Mouse (Mus musculus) heart, embryonic 13.5 days (tissue): Measurements from ENCODE around the gene Fam241b. TPM values are rescaled to one million over a fixed set of nuclear protein-coding genes. Genes with fewer than 3 reads are reported as not detected.

Source experiments
- ATAC-seq: fragments of 200-750 bp; cut with Nextera tagmentation; 2 replicates; pipeline ENCODE4 v1.8.0; 2017; ENCODE audit warnings: moderate TSS enrichment; ENCODE audit not compliant: insufficient number of reproducible peaks, low FRiP score, low TSS enrichment; ENCODE audit errors: extremely low read depth
- H3K27ac ChIP-seq: fragments of 300-500 bp; sonication (generic); replicated peaks from 2 replicates; pipeline ENCODE4 v1.5.1; 2015; ENCODE audit warnings: moderate library complexity, mild to moderate bottlenecking, inconsistent platforms
- H3K27me3 ChIP-seq: fragments of 300-500 bp; sonication (generic); replicated peaks from 2 replicates; pipeline ENCODE4 v1.6.1; 2015; ENCODE audit warnings: mild to moderate bottlenecking, inconsistent platforms
- H3K36me3 ChIP-seq: fragments of 300-500 bp; sonication (generic); 2 replicates; pipeline ENCODE4 v1.6.1; 2015; ENCODE audit warnings: mild to moderate bottlenecking, inconsistent platforms
- H3K4me1 ChIP-seq: fragments of 300-500 bp; sonication (generic); 2 replicates; pipeline ENCODE4 v1.6.1; 2015; ENCODE audit warnings: inconsistent platforms
- H3K4me2 ChIP-seq: fragments of 300-500 bp; sonication (generic); 2 replicates; pipeline ENCODE4 v1.6.1; 2015; ENCODE audit warnings: inconsistent platforms, mild to moderate bottlenecking, moderate library complexity
- H3K4me3 ChIP-seq: fragments of 300-500 bp; sonication (generic); 2 replicates; pipeline ENCODE4 v1.5.1; 2015; ENCODE audit warnings: moderate library complexity, mild to moderate bottlenecking, inconsistent platforms
- H3K9ac ChIP-seq: fragments of 300-500 bp; sonication (generic); 2 replicates; pipeline ENCODE4 v1.6.1; 2015; ENCODE audit warnings: inconsistent platforms, mild to moderate bottlenecking, moderate library complexity
- H3K9me3 ChIP-seq: fragments of 300-500 bp; sonication (generic); 2 replicates; pipeline ENCODE4 v1.6.1; 2016; ENCODE audit warnings: inconsistent platforms
- WGBS: fragments of 180-500 bp; shearing (Covaris S2); methylation state at CpG from one replicate; pipeline ENCODE4 v1.1.7; 2015; ENCODE audit warnings: mixed read lengths; 5-methylcytosine and 5-hydroxymethylcytosine counted together
- polyA plus RNA-seq: library from polyadenylated mRNA; unstranded; fragments of >200 nt; fragmentation: Nextera tagmentation; extraction: Ambion mirVana; gene quantifications from 2 replicates; pipeline ENCODE4 v1.2.1, GENCODE M21; 2015

The Fam241b gene
- polyA plus RNA-seq: 3.3 and 4.0 TPM in 2 replicates

GRCm38 (mm10) chr10:62143820-62144219 is at the start of gene Fam241b:
Gene Fam241b, minus strand, starts transcription at chr10:62143920.
- peaks cover 68% of the 10 kb centered on the region for H3K27me3 ChIP-seq

GRCm38 (mm10) chr10:62192701-62193157 is 49.0 kb upstream of the Fam241b start:
- WGBS: 59% methylated on average over 9 of the region's 9 CpGs
- H3K9ac ChIP-seq: no peak overlapping the region

More at GRCm38 (mm10) chr10:62143820-62144219, at the start of gene Fam241b:
- H3K4me1 ChIP-seq: no peaks in the 10 kb centered on the region
- 54% methylated on average over 8 of the region's 8 CpGs for WGBS
- H3K4me2 ChIP-seq: no peak within 1 kb of the TSS
- H3K36me3 ChIP-seq: no peaks in the 10 kb centered on the region
- no peak within 1 kb of the TSS for H3K9ac ChIP-seq
- no peaks in the 10 kb centered on the region for H3K9me3 ChIP-seq
- H3K4me3 ChIP-seq: no peak within 1 kb of the TSS
- no peak for ATAC-seq
- H3K27ac ChIP-seq: no peak within 1 kb of the TSS

GRCm38 (mm10) chr10:62190821-62191220 is 47.1 kb upstream of the Fam241b start:
- H3K4me3 ChIP-seq: no peak overlapping the region
- no peak for ATAC-seq
- no peak overlapping the region for H3K9ac ChIP-seq
- H3K27me3 ChIP-seq: peaks cover 22% of the 10 kb centered on the region
- H3K4me1 ChIP-seq: peaks cover 13% of the 10 kb centered on the region
- H3K27ac ChIP-seq: no peak overlapping the region
- no peaks in the 10 kb centered on the region for H3K36me3 ChIP-seq
- H3K4me2 ChIP-seq: no peak overlapping the region
- no peaks in the 10 kb centered on the region for H3K9me3 ChIP-seq
- 80% methylated on average over 7 of the region's 7 CpGs for WGBS

More at GRCm38 (mm10) chr10:62192701-62193157, 49.0 kb upstream of the Fam241b start:
- H3K4me3 ChIP-seq: no peak overlapping the region
- ATAC-seq: no peak
- H3K4me1 ChIP-seq: peaks cover 13% of the 10 kb centered on the region
- H3K4me2 ChIP-seq: no peak overlapping the region
- no peak overlapping the region for H3K27ac ChIP-seq
- H3K36me3 ChIP-seq: no peaks in the 10 kb centered on the region
- H3K9me3 ChIP-seq: no peaks in the 10 kb centered on the region
- H3K27me3 ChIP-seq: peaks cover 14% of the 10 kb centered on the region

GRCm38 (mm10) chr10:62189910-62190309 is 46.2 kb upstream of the Fam241b start:
- H3K4me3 ChIP-seq: no peak overlapping the region
- WGBS: 63% methylated on average over 4 of the region's 4 CpGs
- no peak overlapping the region for H3K4me2 ChIP-seq
- no peaks in the 10 kb centered on the region for H3K36me3 ChIP-seq
- H3K27me3 ChIP-seq: peaks cover 30% of the 10 kb centered on the region
- no peaks in the 10 kb centered on the region for H3K9me3 ChIP-seq
- no peak overlapping the region for H3K9ac ChIP-seq
- H3K4me1 ChIP-seq: peaks cover 7% of the 10 kb centered on the region; the same call in 1 of the 2 replicates
- no peak overlapping the region for H3K27ac ChIP-seq
- ATAC-seq: no peak

- no peaks in the 10 kb centered on the region for H3K36me3 ChIP-seq
- ATAC-seq: no peak
- H3K27ac ChIP-seq: no peak overlapping the region
- no peak overlapping the region for H3K4me2 ChIP-seq
- H3K9ac ChIP-seq: no peak overlapping the region
- H3K4me3 ChIP-seq: no peak overlapping the region
- H3K27me3 ChIP-seq: peaks cover 35% of the 10 kb centered on the region
- peaks cover 7% of the 10 kb centered on the region; the same call in 1 of the 2 replicates for H3K4me1 ChIP-seq
- 50% methylated on average over 3 of the region's 3 CpGs for WGBS
- no peaks in the 10 kb centered on the region for H3K9me3 ChIP-seq
These were observed 45.6 kb upstream of the Fam241b start for GRCm38 (mm10) chr10:62189303-62189702.

- ATAC-seq: no peak
- H3K27ac ChIP-seq: no peak overlapping the region
- 21% methylated on average over 7 of the region's 7 CpGs for WGBS
These were observed 43.2 kb upstream of the Fam241b start for GRCm38 (mm10) chr10:62186882-62187281.

GRCm38 (mm10) chr10:62183053-62183452 is 39.3 kb upstream of the Fam241b start:
- WGBS: 2% methylated on average over 10 of the region's 10 CpGs
- H3K27ac ChIP-seq: no peak overlapping the region
- no peaks in the 10 kb centered on the region for H3K9me3 ChIP-seq
- ATAC-seq: no peak
- H3K4me3 ChIP-seq: no peak overlapping the region
- no peak overlapping the region for H3K9ac ChIP-seq
- no peak overlapping the region for H3K4me2 ChIP-seq
- no peaks in the 10 kb centered on the region for H3K36me3 ChIP-seq
- H3K4me1 ChIP-seq: no peaks in the 10 kb centered on the region
- peaks cover 37% of the 10 kb centered on the region for H3K27me3 ChIP-seq

More at GRCm38 (mm10) chr10:62186882-62187281, 43.2 kb upstream of the Fam241b start:
- H3K9me3 ChIP-seq: no peaks in the 10 kb centered on the region
- H3K4me1 ChIP-seq: peaks cover 4% of the 10 kb centered on the region; the same call in 1 of the 2 replicates
- no peak overlapping the region for H3K9ac ChIP-seq
- peaks cover 42% of the 10 kb centered on the region for H3K27me3 ChIP-seq
- H3K4me3 ChIP-seq: no peak overlapping the region
- H3K36me3 ChIP-seq: no peaks in the 10 kb centered on the region
- no peak overlapping the region for H3K4me2 ChIP-seq

GRCm38 (mm10) chr10:62182471-62183014 is 38.8 kb upstream of the Fam241b start:
- H3K27me3 ChIP-seq: peaks cover 34% of the 10 kb centered on the region
- no peak for ATAC-seq
- H3K9me3 ChIP-seq: no peaks in the 10 kb centered on the region
- H3K27ac ChIP-seq: no peak overlapping the region
- H3K4me2 ChIP-seq: no peak overlapping the region
- no peaks in the 10 kb centered on the region for H3K36me3 ChIP-seq
- no peak overlapping the region for H3K9ac ChIP-seq
- 71% methylated on average over 6 of the region's 6 CpGs for WGBS
- H3K4me3 ChIP-seq: no peak overlapping the region
- H3K4me1 ChIP-seq: no peaks in the 10 kb centered on the region

- Histone ChIP-seq H3K9me3 (no peaks in the 10 kb centered on the region), H3K4me2 (no peak overlapping the region), H3K36me3 (no peaks in the 10 kb centered on the region), H3K9ac (no peak overlapping the region), H3K4me1 (no peaks in the 10 kb centered on the region), H3K27me3 (peaks cover 34% of the 10 kb centered on the region), H3K27ac (no peak overlapping the region), H3K4me3 (no peak overlapping the region)
- no peak for ATAC-seq
- WGBS: 46% methylated on average over 3 of the region's 3 CpGs
These were observed 38.0 kb upstream of the Fam241b start for GRCm38 (mm10) chr10:62181701-62182100.

GRCm38 (mm10) chr10:62179944-62180343 is 36.2 kb upstream of the Fam241b start:
- no peak overlapping the region for H3K4me2 ChIP-seq
- H3K36me3 ChIP-seq: no peaks in the 10 kb centered on the region
- ATAC-seq: no peak
- H3K9ac ChIP-seq: no peak overlapping the region
- peaks cover 31% of the 10 kb centered on the region for H3K27me3 ChIP-seq
- no peak overlapping the region for H3K4me3 ChIP-seq
- WGBS: 79% methylated on average over 3 of the region's 3 CpGs
- H3K27ac ChIP-seq: no peak overlapping the region
- no peaks in the 10 kb centered on the region for H3K9me3 ChIP-seq
- H3K4me1 ChIP-seq: no peaks in the 10 kb centered on the region

- Histone ChIP-seq H3K27me3 (peaks cover 39% of the 10 kb centered on the region), H3K27ac (no peak overlapping the region), H3K9me3 (no peaks in the 10 kb centered on the region), H3K4me2 (no peak overlapping the region), H3K9ac (no peak overlapping the region), H3K36me3 (no peaks in the 10 kb centered on the region), H3K4me1 (peaks cover 4% of the 10 kb centered on the region; the same call in 1 of the 2 replicates), H3K4me3 (no peak overlapping the region)
- ATAC-seq: no peak
- 49% methylated on average over 15 of the region's 15 CpGs for WGBS
These were observed 31.0 kb upstream of the Fam241b start for GRCm38 (mm10) chr10:62174533-62175313.
